Mouse (Mus musculus): ENCODE data around the gene Tmem132c. TPM values are rescaled to one million over a fixed set of nuclear protein-coding genes. Genes with fewer than 3 reads are reported as not detected.

The Tmem132c gene
- polyA plus RNA-seq, 1 experiment = not detected

DNA sequence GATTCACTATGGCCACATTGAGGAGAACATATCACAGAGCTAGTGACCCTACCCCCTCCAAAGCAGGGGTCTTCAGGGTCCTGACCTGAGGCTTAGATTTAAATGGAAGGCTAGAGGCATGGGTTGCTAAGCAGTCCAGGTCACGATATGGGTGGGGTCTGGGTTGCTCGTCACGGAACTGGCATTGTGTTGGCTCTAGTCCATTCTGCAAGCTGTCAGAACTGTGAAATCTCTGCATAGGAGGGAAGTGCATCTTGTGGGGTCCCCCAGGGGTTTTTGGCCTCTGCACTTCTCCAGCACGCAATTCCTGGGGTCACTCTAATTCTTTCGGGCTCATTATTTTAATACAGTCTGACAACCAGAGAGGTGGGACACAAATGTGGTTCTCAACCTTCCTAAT lies 55.9 kb downstream of the Tmem132c start:
- Histone ChIP-seq H3K4me1 (ENCODE audit: control insufficient read depth, insufficient read depth, low read length) (peaks cover 5% of the 10 kb centered on the region; the same call in 1 of the 2 replicates), H3K4me3 (ENCODE audit: insufficient read depth, low read depth, low read length) (no peak overlapping the region), H3K27ac (ENCODE audit: insufficient read depth, low read depth, low read length) (no peak overlapping the region)
- TF ChIP-seq CTCF (IDR thresholded peaks at IDR 0.05; ENCODE audit: insufficient read depth, low read depth, low read length) (no peak), POLR2A (IDR thresholded peaks at IDR 0.05; ENCODE audit: insufficient read depth, low read depth, low read length) (no peak)
- WGBS = 81% methylated on average over 5 of the region's 5 CpGs

DNA sequence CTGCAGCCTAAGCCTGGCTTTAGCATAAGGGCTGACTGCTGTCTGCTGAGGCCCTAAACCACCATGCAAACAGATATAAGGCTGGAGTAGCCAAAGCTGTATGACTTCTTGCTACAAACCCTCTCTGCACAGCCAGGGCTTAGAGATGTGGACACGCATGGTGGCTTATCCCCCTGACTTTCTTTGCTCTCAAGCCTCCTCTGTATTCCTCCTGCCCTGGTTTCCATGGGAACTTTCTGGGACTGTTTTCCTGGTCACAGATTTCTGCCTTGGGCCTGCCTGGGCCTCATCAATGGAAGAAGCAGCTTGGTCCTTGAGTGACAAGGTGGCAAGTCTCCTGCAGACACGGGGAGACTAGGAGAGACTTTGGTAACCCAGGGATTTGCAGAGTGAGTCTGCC lies 56.5 kb downstream of the Tmem132c start:
- no peak for TF ChIP-seq CTCF (IDR thresholded peaks at IDR 0.05; ENCODE audit: insufficient read depth, low read depth, low read length)
- no peak for TF ChIP-seq POLR2A (IDR thresholded peaks at IDR 0.05; ENCODE audit: insufficient read depth, low read depth, low read length)
- Histone ChIP-seq H3K4me3 (ENCODE audit: insufficient read depth, low read depth, low read length) (no peak overlapping the region), H3K27ac (ENCODE audit: insufficient read depth, low read depth, low read length) (no peak overlapping the region), H3K4me1 (ENCODE audit: control insufficient read depth, insufficient read depth, low read length) (peaks cover 5% of the 10 kb centered on the region; the same call in 1 of the 2 replicates)
- WGBS = 86% methylated on average over 2 of the region's 2 CpGs

DNA sequence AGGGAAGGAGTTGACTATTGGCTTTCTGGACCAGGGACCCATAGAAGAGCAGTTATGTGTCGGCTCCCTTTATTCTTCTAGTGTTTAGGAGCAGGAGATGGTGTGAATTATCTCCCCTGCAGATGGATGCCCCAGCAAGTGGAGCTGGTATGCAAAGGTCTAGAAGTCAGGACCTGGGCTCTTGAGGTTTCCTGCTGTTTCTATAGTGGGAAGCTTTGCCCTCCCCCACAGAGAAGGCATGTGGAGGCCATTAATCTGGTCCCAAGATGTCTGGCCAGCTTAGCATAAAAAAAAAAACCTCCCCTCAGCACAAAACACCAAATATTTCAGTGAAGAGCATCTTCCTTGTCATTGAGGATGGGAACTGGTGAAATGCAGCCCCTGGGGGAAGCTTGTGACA lies 57.4 kb downstream of the Tmem132c start:
- Histone ChIP-seq H3K4me3 (ENCODE audit: insufficient read depth, low read depth, low read length) (no peak overlapping the region), H3K27ac (ENCODE audit: insufficient read depth, low read depth, low read length) (no peak overlapping the region), H3K4me1 (ENCODE audit: control insufficient read depth, insufficient read depth, low read length) (peaks cover 5% of the 10 kb centered on the region; the same call in 1 of the 2 replicates)
- TF ChIP-seq POLR2A (IDR thresholded peaks at IDR 0.05; ENCODE audit: insufficient read depth, low read depth, low read length) = no peak
- no peak for TF ChIP-seq CTCF (IDR thresholded peaks at IDR 0.05; ENCODE audit: insufficient read depth, low read depth, low read length)
- WGBS = 87% methylated on average over 1 of the region's 1 CpGs

DNA sequence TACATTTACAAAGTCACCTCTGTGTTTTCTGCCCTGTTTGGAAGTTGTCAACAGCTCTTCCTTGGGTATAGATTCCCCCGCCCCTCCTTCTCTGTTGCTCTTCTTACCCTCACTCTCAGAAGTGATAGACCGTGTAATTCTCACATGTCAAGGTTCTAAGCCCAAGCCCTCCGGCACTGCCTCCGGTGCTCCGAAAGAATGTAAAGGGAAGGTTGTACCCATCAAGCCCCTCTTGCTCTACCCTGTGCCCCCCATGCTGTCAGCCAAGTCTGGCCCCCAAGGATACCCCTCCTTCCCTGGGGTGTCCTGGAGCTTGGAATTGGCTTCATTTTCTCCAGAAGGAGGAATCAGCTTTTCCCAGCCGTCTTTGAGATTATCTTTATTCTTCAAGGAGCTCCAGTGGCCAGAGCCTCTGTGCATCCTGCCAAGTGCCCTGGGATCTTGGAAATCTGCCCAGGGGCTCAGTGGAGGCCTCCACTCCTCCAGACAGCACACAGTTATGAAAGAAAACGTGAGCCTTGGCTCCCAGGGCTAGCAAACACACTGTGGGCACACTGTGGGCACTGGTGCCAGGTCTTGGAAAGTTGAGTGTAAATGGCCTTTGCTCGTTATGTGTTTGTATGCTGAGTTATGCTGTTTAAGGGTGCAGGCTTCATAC lies 59.1 kb downstream of the Tmem132c start:
- TF ChIP-seq CTCF (IDR thresholded peaks at IDR 0.05; ENCODE audit: insufficient read depth, low read depth, low read length) (no peak), POLR2A (IDR thresholded peaks at IDR 0.05; ENCODE audit: insufficient read depth, low read depth, low read length) (no peak)
- WGBS = 39% methylated on average over 8 of the region's 8 CpGs

DNA sequence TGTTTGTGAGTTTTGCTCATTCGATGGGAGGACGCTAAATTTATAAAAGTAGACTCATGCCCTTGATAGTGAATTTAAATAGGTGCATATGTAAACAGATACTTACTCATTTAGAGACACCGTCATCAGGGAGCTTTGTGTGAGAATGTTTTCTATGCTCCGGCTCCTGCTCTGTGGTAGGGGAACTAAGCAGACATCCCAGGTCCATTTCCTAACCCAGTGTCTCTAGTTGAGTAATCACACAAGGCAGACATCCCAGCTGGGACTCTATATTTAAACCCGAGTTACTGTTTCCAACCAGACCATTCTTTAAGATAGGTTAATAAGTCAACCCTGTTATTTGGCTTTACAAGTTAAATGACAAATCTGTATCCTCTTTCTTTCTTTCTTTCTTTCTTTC lies 63.7 kb downstream of the Tmem132c start:
- Histone ChIP-seq H3K4me1 (ENCODE audit: control insufficient read depth, insufficient read depth, low read length) (peaks cover 9% of the 10 kb centered on the region), H3K27ac (ENCODE audit: insufficient read depth, low read depth, low read length) (no peak overlapping the region), H3K4me3 (ENCODE audit: insufficient read depth, low read depth, low read length) (no peak overlapping the region)
- TF ChIP-seq POLR2A (IDR thresholded peaks at IDR 0.05; ENCODE audit: insufficient read depth, low read depth, low read length) (no peak), CTCF (IDR thresholded peaks at IDR 0.05; ENCODE audit: insufficient read depth, low read depth, low read length) (no peak)
- WGBS = 31% methylated on average over 5 of the region's 5 CpGs

More for the DNA sequence above, 59.1 kb downstream of the Tmem132c start:
- no peak overlapping the region for H3K27ac ChIP-seq (ENCODE audit: insufficient read depth, low read depth, low read length)
- no peak overlapping the region for H3K4me3 ChIP-seq (ENCODE audit: insufficient read depth, low read depth, low read length)
- peaks cover 6% of the 10 kb centered on the region for H3K4me1 ChIP-seq (ENCODE audit: control insufficient read depth, insufficient read depth, low read length)

DNA sequence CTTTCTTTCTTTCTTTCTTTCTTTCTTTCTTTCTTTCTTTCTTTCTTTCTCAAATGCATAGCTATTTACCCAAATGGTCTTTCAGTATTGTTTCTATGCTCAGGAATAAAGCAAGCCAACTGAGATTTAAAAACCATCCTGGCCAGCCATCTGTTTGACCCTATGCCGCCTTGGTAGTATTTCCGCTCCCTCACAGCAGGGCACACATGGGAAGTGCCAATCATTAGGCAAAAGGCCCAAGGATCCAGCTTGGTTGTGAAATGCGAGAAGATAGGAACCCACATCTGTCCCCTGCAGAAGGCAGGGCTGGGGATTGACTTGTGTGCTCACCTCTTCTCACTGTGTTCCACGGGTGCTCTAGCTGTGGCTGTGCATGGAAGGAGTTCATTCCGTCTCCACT lies 64.1 kb downstream of the Tmem132c start:
- Histone ChIP-seq H3K4me1 (ENCODE audit: control insufficient read depth, insufficient read depth, low read length) (peaks cover 7% of the 10 kb centered on the region), H3K4me3 (ENCODE audit: insufficient read depth, low read depth, low read length) (no peak overlapping the region), H3K27ac (ENCODE audit: insufficient read depth, low read depth, low read length) (no peak overlapping the region)
- TF ChIP-seq POLR2A (IDR thresholded peaks at IDR 0.05; ENCODE audit: insufficient read depth, low read depth, low read length) = no peak
- no peak for TF ChIP-seq CTCF (IDR thresholded peaks at IDR 0.05; ENCODE audit: insufficient read depth, low read depth, low read length)
- 53% methylated on average over 5 of the region's 5 CpGs for WGBS

DNA sequence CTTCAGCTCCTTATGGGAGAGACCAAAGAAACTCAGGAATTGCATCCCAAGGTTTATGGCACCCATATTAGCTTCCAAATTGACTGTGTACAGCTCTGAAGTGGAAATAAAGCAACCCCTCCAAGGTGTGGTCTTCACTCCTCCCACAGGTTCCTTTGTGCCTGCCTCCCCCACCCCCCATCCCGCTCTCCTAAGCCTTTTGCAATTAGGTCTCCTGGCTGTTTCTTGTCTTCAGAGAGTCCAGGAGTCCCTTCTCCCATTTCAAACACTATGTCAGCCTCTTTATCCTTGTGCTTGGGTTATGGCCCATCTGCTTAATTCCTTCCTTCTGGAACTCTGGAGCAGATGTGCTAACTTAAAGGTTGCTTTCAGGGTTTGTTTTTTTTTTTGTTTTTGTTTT lies 65.1 kb downstream of the Tmem132c start:
- H3K4me3 ChIP-seq (ENCODE audit: insufficient read depth, low read depth, low read length) = no peak overlapping the region
- WGBS = 72% methylated on average over 1 of the region's 1 CpGs
- H3K4me1 ChIP-seq (ENCODE audit: control insufficient read depth, insufficient read depth, low read length) = peaks cover 4% of the 10 kb centered on the region
- H3K27ac ChIP-seq (ENCODE audit: insufficient read depth, low read depth, low read length) = no peak overlapping the region
- TF ChIP-seq POLR2A (IDR thresholded peaks at IDR 0.05; ENCODE audit: insufficient read depth, low read depth, low read length) (no peak), CTCF (IDR thresholded peaks at IDR 0.05; ENCODE audit: insufficient read depth, low read depth, low read length) (no peak)

DNA sequence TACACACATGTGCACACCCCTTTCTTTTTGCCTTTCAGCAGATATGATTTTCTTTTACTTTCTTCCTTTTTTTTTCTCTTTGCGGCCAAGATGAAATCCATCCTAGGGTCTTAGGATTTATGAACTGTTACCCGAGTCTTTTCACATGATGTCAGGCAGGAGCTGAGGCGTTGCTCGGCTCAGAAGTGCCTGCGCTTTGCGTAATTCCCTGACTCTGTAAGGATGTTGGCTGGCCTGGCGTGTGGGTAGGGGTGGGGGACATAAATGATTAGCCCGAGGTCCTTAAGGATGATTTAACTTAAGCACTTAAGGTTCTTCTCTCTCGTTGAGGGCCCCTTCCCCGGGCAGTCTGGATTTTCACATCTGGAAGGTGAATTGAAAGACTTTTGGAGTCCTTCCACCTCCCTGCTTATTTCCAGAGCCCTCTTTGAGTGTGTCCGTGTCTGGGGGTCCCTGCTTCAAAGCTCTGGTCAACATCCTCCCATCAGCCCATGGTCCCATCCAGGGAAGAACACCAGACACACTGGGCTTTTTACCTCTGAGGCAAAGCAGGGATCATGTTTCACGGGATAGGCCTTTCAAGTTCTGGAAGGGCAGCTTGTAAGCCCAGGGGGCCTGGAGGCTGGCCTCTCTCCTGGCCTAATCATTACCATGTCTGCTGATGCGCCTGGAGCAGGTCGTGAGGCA lies 68.9 kb downstream of the Tmem132c start:
- Histone ChIP-seq H3K27ac (ENCODE audit: insufficient read depth, low read depth, low read length) (no peak overlapping the region), H3K4me1 (ENCODE audit: control insufficient read depth, insufficient read depth, low read length) (peaks cover 4% of the 10 kb centered on the region), H3K4me3 (ENCODE audit: insufficient read depth, low read depth, low read length) (no peak overlapping the region)
- 82% methylated on average over 14 of the region's 14 CpGs for WGBS
- no peak for TF ChIP-seq POLR2A (IDR thresholded peaks at IDR 0.05; ENCODE audit: insufficient read depth, low read depth, low read length)
- TF ChIP-seq CTCF (IDR thresholded peaks at IDR 0.05; ENCODE audit: insufficient read depth, low read depth, low read length) = no peak

DNA sequence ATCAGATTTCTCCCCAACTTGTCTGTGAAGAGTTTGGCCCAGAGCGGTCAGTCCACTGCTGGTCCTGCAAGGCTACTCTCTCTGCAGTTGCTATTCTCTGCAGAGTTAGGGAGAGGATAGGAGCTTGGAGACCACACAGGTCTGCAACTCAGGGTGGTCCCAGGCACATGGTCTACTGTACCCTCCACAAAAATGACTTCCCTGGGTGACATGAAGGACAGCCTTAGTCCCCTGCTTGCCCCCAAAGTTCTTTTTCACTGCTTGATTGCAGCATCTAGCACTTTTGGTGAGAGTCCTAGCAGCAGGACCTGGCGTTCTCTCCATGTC lies 69.4 kb downstream of the Tmem132c start:
- TF ChIP-seq POLR2A (IDR thresholded peaks at IDR 0.05; ENCODE audit: insufficient read depth, low read depth, low read length) (no peak), CTCF (IDR thresholded peaks at IDR 0.05; ENCODE audit: insufficient read depth, low read depth, low read length) (no peak)
- WGBS = 93% methylated on average over 2 of the region's 2 CpGs
- Histone ChIP-seq H3K27ac (ENCODE audit: insufficient read depth, low read depth, low read length) (no peak overlapping the region), H3K4me3 (ENCODE audit: insufficient read depth, low read depth, low read length) (no peak overlapping the region), H3K4me1 (ENCODE audit: control insufficient read depth, insufficient read depth, low read length) (peaks cover under 1% of the 10 kb centered on the region)

Measured in olfactory bulb, adult 2 months (tissue).